Mouse (Mus musculus) intestine, embryonic 14.5 days (tissue): ENCODE measurements around the gene Ccdc58. TPM values are rescaled to one million over a fixed set of nuclear protein-coding genes. Genes with fewer than 3 reads are reported as not detected.

Source experiments
- ATAC-seq: fragments of 200-750 bp; cut with Nextera tagmentation; replicated peaks from 2 replicates; pipeline ENCODE4 v1.8.0; 2017; ENCODE audit warnings: low read depth, moderate number of reproducible peaks, moderate TSS enrichment, moderate library complexity; ENCODE audit not compliant: low FRiP score, low TSS enrichment
- DNase-seq: peaks from one replicate; pipeline ENCODE4 v3.0.0-alpha.2; 2018; ENCODE audit warnings: low spot score
- H3K27ac ChIP-seq: fragments of 300-500 bp; sonication (generic); 2 replicates; pipeline ENCODE4 v1.5.1; 2014; ENCODE audit warnings: low read depth, mild to moderate bottlenecking, control low read depth
- H3K27me3 ChIP-seq: fragments of 300-500 bp; sonication (generic); replicated peaks from 2 replicates; pipeline ENCODE4 v1.6.1; 2014; ENCODE audit warnings: low read length, control low read depth; ENCODE audit not compliant: control insufficient read depth, insufficient read depth
- H3K36me3 ChIP-seq: fragments of 300-500 bp; sonication (generic); 2 replicates; pipeline ENCODE4 v1.6.1; 2014; ENCODE audit warnings: low read length, control low read depth; ENCODE audit not compliant: control insufficient read depth, insufficient read depth
- H3K4me1 ChIP-seq: fragments of 300-500 bp; sonication (generic); replicated peaks from 2 replicates; pipeline ENCODE4 v1.6.1; 2014; ENCODE audit warnings: low read length, control low read depth, mixed read lengths; ENCODE audit not compliant: control insufficient read depth, insufficient read depth
- H3K4me2 ChIP-seq: fragments of 300-500 bp; sonication (generic); 2 replicates; pipeline ENCODE4 v1.6.1; 2014; ENCODE audit warnings: low read length
- H3K4me3 ChIP-seq: fragments of 300-500 bp; sonication (generic); 2 replicates; pipeline ENCODE4 v1.5.1; 2014; ENCODE audit warnings: low read depth, low read length, control low read depth, mixed read lengths
- H3K9ac ChIP-seq: fragments of 300-500 bp; sonication (generic); 2 replicates; pipeline ENCODE4 v1.6.1; 2014; ENCODE audit warnings: mild to moderate bottlenecking, low read length
- H3K9me3 ChIP-seq: fragments of 300-500 bp; sonication (generic); 2 replicates; pipeline ENCODE4 v1.6.1; 2016; ENCODE audit warnings: low read length, control low read depth; ENCODE audit not compliant: control insufficient read depth
- WGBS: fragments of 180-500 bp; shearing (Covaris S2); extraction: QIAGEN DNeasy Blood & Tissue Kit; methylation state at CpG from one replicate; pipeline ENCODE4 v1.1.7; 2014; 5-methylcytosine and 5-hydroxymethylcytosine counted together
- polyA plus RNA-seq: library from polyadenylated mRNA; unstranded; fragments of >200 nt; fragmentation: Nextera tagmentation; extraction: Ambion mirVana; gene quantifications from 2 replicates; pipeline ENCODE4 v1.2.1, GENCODE M21; 2014

Ccdc58 gene
- polyA plus RNA-seq, 1 experiment from 2014 or later, result 92.4 TPM

DNA sequence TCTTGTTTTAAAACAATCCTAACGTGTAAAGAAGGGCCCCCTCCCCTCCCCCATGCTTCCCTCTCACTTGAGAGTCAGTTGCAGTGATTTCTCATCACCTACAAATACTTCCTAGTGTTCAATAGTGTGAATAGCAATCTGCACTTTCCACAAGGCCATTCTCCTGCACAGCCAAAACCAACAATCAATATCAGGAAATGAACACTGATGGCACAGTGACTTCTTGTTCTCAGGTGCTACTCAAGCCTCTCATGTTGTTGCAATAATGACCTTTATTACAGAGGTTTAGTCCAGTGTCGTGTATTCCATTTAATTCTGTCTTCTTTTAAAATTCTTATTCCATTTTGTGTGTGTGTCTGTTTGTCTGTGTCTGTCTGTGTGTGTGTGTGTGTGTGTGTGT, 66.7 kb downstream of the Ccdc58 start:
- WGBS, result 63% methylated on average over 2 of the region's 2 CpGs
- no peak for ATAC-seq
- Histone ChIP-seq H3K9me3 (no peaks in the 10 kb centered on the region), H3K4me3 (no peak overlapping the region), H3K9ac (no peak overlapping the region), H3K4me1 (no peaks in the 10 kb centered on the region), H3K36me3 (no peaks in the 10 kb centered on the region), H3K4me2 (no peak overlapping the region), H3K27me3 (no peaks in the 10 kb centered on the region), H3K27ac (no peak overlapping the region)
- no peak for DNase-seq

Other genes starting within 250 kb of the Ccdc58 start
- 1.6 and 2.1 TPM in 2 replicates for gene Parp14, start 200.1 kb upstream of the Ccdc58 start, polyA plus RNA-seq
- gene Parp9, start 133.2 kb upstream of the Ccdc58 start, polyA plus RNA-seq, result 9.3 and 11.0 TPM in 2 replicates
- gene Dtx3l, start 132.5 kb upstream of the Ccdc58 start, polyA plus RNA-seq, result 8.0 and 8.2 TPM in 2 replicates
- 44.4 and 48.1 TPM in 2 replicates for gene Kpna1, start 92.9 kb upstream of the Ccdc58 start, polyA plus RNA-seq
- 8.5 and 8.7 TPM in 2 replicates for gene Wdr5b, start 30.5 kb upstream of the Ccdc58 start, polyA plus RNA-seq
- gene Fam162a, start 91 bp upstream of the Ccdc58 start, polyA plus RNA-seq, result 424 and 457 TPM in 2 replicates
- 0.05 TPM in 1 of 2 replicates, not detected in the other for gene Csta1, start 59.6 kb downstream of the Ccdc58 start, polyA plus RNA-seq
- gene Stfa2l1, start 85.1 kb downstream of the Ccdc58 start, polyA plus RNA-seq, result not detected in 2 replicates
- 1.6 TPM in 1 of 2 replicates, not detected in the other for gene Gm5483, start 112.5 kb downstream of the Ccdc58 start, polyA plus RNA-seq
- gene Gm5416, start 138.7 kb downstream of the Ccdc58 start, polyA plus RNA-seq, result not detected in 2 replicates
- gene 2010005H15Rik, start 149.8 kb downstream of the Ccdc58 start, polyA plus RNA-seq, result not detected in 2 replicates
- gene Stfa1, start 205.3 kb downstream of the Ccdc58 start, polyA plus RNA-seq, result 0.70 and 2.6 TPM in 2 replicates